10 mouse cellular contexts compared by ENCODE assay signal in the genomic region with DNA sequence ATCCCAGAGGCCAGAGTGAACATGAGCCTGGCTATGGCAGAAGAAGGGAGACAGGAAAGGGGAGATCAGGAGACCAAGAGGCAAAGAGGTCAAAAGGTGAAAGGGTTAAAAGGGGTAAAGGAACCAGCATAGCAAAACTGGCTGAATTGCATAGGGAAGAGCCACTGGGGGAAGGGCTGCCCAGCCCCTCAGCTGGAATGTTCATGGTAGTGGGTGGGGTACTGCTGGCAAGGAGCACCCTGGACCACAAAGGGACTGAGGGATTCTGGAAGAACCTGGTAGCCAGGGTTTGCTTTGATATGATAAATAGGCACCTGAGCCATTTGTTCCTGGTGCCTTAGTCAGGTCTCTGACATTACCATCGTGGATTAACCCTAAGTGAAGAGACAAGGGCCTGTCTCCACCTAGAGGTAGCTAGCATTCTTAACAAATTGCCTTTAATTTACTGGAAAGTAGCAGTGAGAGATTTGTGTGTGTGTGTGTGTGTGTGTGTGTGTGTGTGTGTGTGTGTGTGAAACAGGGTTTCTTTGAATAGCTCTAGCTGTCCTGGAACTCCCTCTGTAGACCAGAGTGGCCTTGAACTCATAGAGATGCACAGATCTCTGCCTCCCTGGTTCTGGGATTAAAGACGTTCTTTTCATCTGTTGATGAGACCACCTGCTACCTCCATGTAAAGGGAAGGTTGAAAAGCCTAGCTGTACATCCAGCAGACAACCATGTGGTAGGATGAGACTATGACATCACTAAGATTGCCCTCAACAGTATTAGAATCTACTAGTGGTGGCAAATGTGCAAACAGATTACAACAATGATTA. TPM values are rescaled to one million over a fixed set of nuclear protein-coding genes. Genes with fewer than 3 reads are reported as not detected.
A peak's percentile ranks its signal among the peaks of the same experiment; 100 is the strongest.
DNase-seq lines count a peak whose midpoint lies in the region; ATAC-seq and TF ChIP-seq lines count a peak whose summit lies in the region.
"Had no signal": no experiment of that assay in that cellular context is flagged by ENCODE, and none has a peak within 500 bp of the region (broad histone marks: within the 10 kb centered on the region; RNA-seq: fewer than 3 reads in every experiment).

No protein-coding gene starts in this region.

- H3K4me1 ChIP-seq in hindbrain, postnatal 0 days (ENCODE audit: insufficient read depth, low read length) = no peaks in the 10 kb centered on the region
- no peaks in the 10 kb centered on the region for H3K4me1 ChIP-seq in hindbrain, embryonic 14.5 days (replicated peaks; ENCODE audit: control insufficient read depth, insufficient read depth, low read length)
- H3K4me1 ChIP-seq in ES-E14 (ENCODE audit: control insufficient read depth in 2 of 2, insufficient read depth in 2 of 2, low read length in 2 of 2, poor library complexity in 1 of 2) = peaks cover 18 to 20% of the 10 kb centered on the region in 2 experiments
- H3K4me1 ChIP-seq: hindbrain, embryonic 13.5 days had no signal

- no peak for DNase-seq in hindbrain, postnatal 0 days (ENCODE audit: low spot score)
- no peak for DNase-seq in hindbrain, embryonic 14.5 days (ENCODE audit: low spot score)
- DNase-seq in 416B (ENCODE audit: low read depth) (peak; percentile 43), ES-E14 (ENCODE audit: low read depth, low spot score) (peak; percentile 87)
- DNase-seq in embryo, embryonic 9.5 days (ENCODE audit: extremely low spot score) = peak; percentile 21
- no peak for DNase-seq in spleen, adult 18-20 months
- DNase-seq in heart, adult 8-10 months (ENCODE audit: low spot score) = no peak
- no peak for DNase-seq in thymus, postnatal 10 days (ENCODE audit: low spot score in 2 of 2)
- DNase-seq: cerebellum, adult 8-10 months had no signal

- WGBS in hindbrain, postnatal 0 days = 16% methylated on average over 2 of the region's 2 CpGs
- WGBS in hindbrain, embryonic 14.5 days = 23% methylated on average over 2 of the region's 2 CpGs

- no peak overlapping the region for H3K27ac ChIP-seq in hindbrain, postnatal 0 days
- H3K27ac ChIP-seq in hindbrain, embryonic 14.5 days = no peak overlapping the region
- peak overlapping the region; percentile 89 for H3K27ac ChIP-seq in ES-E14 (ENCODE audit: insufficient read depth, low read depth, low read length, poor library complexity, severe bottlenecking)
- H3K27ac ChIP-seq: hindbrain, embryonic 13.5 days had no signal

- TF ChIP-seq CTCF in hindbrain, postnatal 0 days (IDR thresholded peaks at IDR 0.05; ENCODE audit: low read depth) = peak; percentile 31

- ATAC-seq in hindbrain, postnatal 0 days = no peak; the same call in 1 of the 2 replicates
- ATAC-seq in hindbrain, embryonic 14.5 days (ENCODE audit: low FRiP score) = no peak

- in situ Hi-C loops in ES-E14 (cut with MboI; ENCODE audit: low sequenced_read_pairs in 2 of 2, unreplicated experiment in 2 of 2) = no loop called here

- no peak overlapping the region for H3K9ac ChIP-seq in hindbrain, postnatal 0 days (replicated peaks; ENCODE audit: low read length)
- no peak overlapping the region for H3K9ac ChIP-seq in hindbrain, embryonic 14.5 days
- no peak overlapping the region; the same call in 1 of the 2 replicates for H3K9ac ChIP-seq in ES-E14 (ENCODE audit: insufficient read depth, low read depth, low read length, poor library complexity, severe bottlenecking)
- H3K9ac ChIP-seq: hindbrain, embryonic 13.5 days had no signal

- H3K27me3 ChIP-seq in hindbrain, postnatal 0 days (ENCODE audit: insufficient read depth, low read length) = no peaks in the 10 kb centered on the region
- no peaks in the 10 kb centered on the region for H3K27me3 ChIP-seq in hindbrain, embryonic 14.5 days (ENCODE audit: control insufficient read depth, insufficient read depth, low read length)
- H3K27me3 ChIP-seq: hindbrain, embryonic 13.5 days had no signal

- H3K9me3 ChIP-seq in hindbrain, postnatal 0 days (ENCODE audit: low read length) = no peaks in the 10 kb centered on the region
- H3K9me3 ChIP-seq in hindbrain, embryonic 14.5 days (ENCODE audit: control insufficient read depth, low read length) = no peaks in the 10 kb centered on the region
- no peaks in the 10 kb centered on the region for H3K9me3 ChIP-seq in ES-E14 (ENCODE audit: control insufficient read depth, insufficient read depth, low read depth, low read length)
- H3K9me3 ChIP-seq: hindbrain, embryonic 13.5 days had no signal

- no peak overlapping the region for H3K4me3 ChIP-seq in hindbrain, postnatal 0 days (ENCODE audit: low read length)
- no peak overlapping the region for H3K4me3 ChIP-seq in hindbrain, embryonic 14.5 days (replicated peaks; ENCODE audit: low read length)
- peak overlapping the region in 1 of 2 experiments; percentile 6; a peak in 1 of 4 replicates for H3K4me3 ChIP-seq in ES-E14 (ENCODE audit: insufficient read depth in 1 of 2, low read depth in 1 of 2, low read length in 2 of 2, poor library complexity in 1 of 2, severe bottlenecking in 1 of 2)
- H3K4me3 ChIP-seq: hindbrain, embryonic 13.5 days had no signal

- H3K36me3 ChIP-seq in hindbrain, postnatal 0 days (ENCODE audit: insufficient read depth, low read length) = no peaks in the 10 kb centered on the region
- no peaks in the 10 kb centered on the region for H3K36me3 ChIP-seq in hindbrain, embryonic 14.5 days (replicated peaks; ENCODE audit: control insufficient read depth, insufficient read depth)
- no peaks in the 10 kb centered on the region for H3K36me3 ChIP-seq in ES-E14 (ENCODE audit: control insufficient read depth, insufficient read depth, low read length, poor library complexity, severe bottlenecking)
- H3K36me3 ChIP-seq: hindbrain, embryonic 13.5 days had no signal

- H3K4me2 ChIP-seq in hindbrain, postnatal 0 days (ENCODE audit: low read depth, low read length) = no peak overlapping the region
- no peak overlapping the region for H3K4me2 ChIP-seq in hindbrain, embryonic 14.5 days (replicated peaks)
- H3K4me2 ChIP-seq: hindbrain, embryonic 13.5 days had no signal

TF ChIP-seq in ES-E14, 5 proteins besides CTCF, POLR2A, EP300 and RAD21:
- TF ChIP-seq CHD2 (IDR thresholded peaks at IDR 0.05; ENCODE audit: low read depth, low read length) = peak; percentile 80
- TF ChIP-seq HCFC1 (IDR thresholded peaks at IDR 0.05; ENCODE audit: borderline replicate concordance, insufficient read depth, low read length) = 0 out of 2 replicates have a peak, but pooled peaks have one; percentile 24
- TF ChIP-seq MAFK (IDR thresholded peaks at IDR 0.05; ENCODE audit: insufficient read depth, low read depth, low read length) = no peak
- 0 out of 2 replicates have a peak, but pooled peaks have one; percentile 16 for TF ChIP-seq ZC3H11A (IDR thresholded peaks at IDR 0.05; ENCODE audit: borderline replicate concordance, low read depth, low read length)
- no peak for TF ChIP-seq ZNF384 (IDR thresholded peaks at IDR 0.05; ENCODE audit: low read depth, low read length)

RNA-seq across cellular contexts. Expression of a gene that starts 26.6 kb away (rescaled TPM):
- total RNA-seq in hindbrain, postnatal 0 days (2014; rRNA removed) = 21.0 and 24.0 TPM in 2 replicates
- 5.4 and 5.6 TPM in 2 replicates for polyA plus RNA-seq in hindbrain, postnatal 0 days (2015; fragmentation: Nextera tagmentation; extraction: Ambion mirVana)
- polyA plus RNA-seq in hindbrain, embryonic 14.5 days (2014; fragmentation: Nextera tagmentation; extraction: Ambion mirVana) = 8.8 and 9.8 TPM in 2 replicates
- 118 and 165 TPM in 2 replicates for total RNA-seq in ES-E14 (2012; rRNA removed)
- 1 to 10 TPM; 3.8 to 5.7 (median 4.9) TPM for total RNA-seq in heart, adult 8-10 months (2022)

RNA-seq across cellular contexts. Expression of a gene that starts 47.9 kb away (rescaled TPM):
- 75.1 and 81.5 TPM in 2 replicates for total RNA-seq in hindbrain, postnatal 0 days (2014; rRNA removed)
- polyA plus RNA-seq in hindbrain, postnatal 0 days (2015; fragmentation: Nextera tagmentation; extraction: Ambion mirVana) = 129 and 132 TPM in 2 replicates
- polyA plus RNA-seq in hindbrain, embryonic 14.5 days (2014; fragmentation: Nextera tagmentation; extraction: Ambion mirVana) = 103 and 116 TPM in 2 replicates
- total RNA-seq in ES-E14 (2012; rRNA removed) = 14.0 and 20.9 TPM in 2 replicates
- 10 to 100 TPM; 65.2 to 73.0 (median 68.1) TPM for total RNA-seq in heart, adult 8-10 months (2022)

Comparison
In these comparisons a context has a peak if more than half of its experiments do, and no peak if none do; other contexts are left out.
1. DNase-seq: peak in 416B (single experiment), ES-E14 (single experiment) and embryo, embryonic 9.5 days (single experiment); none in hindbrain, postnatal 0 days (single experiment), hindbrain, embryonic 14.5 days (single experiment), spleen, adult 18-20 months (0 of 2), heart, adult 8-10 months (single experiment) and thymus, postnatal 10 days (0 of 2).